Mouse (Mus musculus) lung, postnatal 25 days (tissue): ENCODE results near the gene Hist1h2ap.
"Not testable (repeated sequence)": the region's sequence is repeated elsewhere in the genome, so short reads cannot be mapped to it uniquely, and the experiment has no call there.

Experiments used
- DNase-seq: peaks from one replicate; pipeline ENCODE4 v3.0.0; 2022; ENCODE audit warnings: low spot score

The Hist1h2ap gene

DNA sequence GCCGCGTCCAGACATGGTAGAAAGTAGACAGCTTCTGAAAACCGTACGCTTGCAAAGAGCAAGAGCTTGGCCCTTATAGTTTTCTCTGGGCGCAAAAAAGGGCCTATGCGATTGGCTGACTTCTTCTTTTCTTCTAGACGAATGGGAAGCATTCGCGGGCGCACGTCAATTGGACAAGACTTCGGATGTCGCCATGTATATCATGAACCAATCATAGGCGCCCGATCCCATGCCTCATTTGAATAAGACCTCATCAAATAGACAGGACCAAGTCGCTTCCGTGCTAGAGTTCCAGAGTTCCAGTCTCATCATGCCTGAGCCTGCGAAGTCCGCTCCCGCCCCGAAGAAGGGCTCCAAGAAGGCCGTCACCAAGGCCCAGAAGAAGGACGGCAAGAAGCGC lies at the start of gene Hist1h2ap, which contains the start of gene Hist1h2br:
Gene Hist1h2ap, minus strand, starts transcription at position 47 of the 400 bp plus-strand sequence.
Gene Hist1h2br, plus strand, starts transcription at position 283 of the 400 bp plus-strand sequence.
- DNase-seq, result not testable (repeated sequence)

DNA sequence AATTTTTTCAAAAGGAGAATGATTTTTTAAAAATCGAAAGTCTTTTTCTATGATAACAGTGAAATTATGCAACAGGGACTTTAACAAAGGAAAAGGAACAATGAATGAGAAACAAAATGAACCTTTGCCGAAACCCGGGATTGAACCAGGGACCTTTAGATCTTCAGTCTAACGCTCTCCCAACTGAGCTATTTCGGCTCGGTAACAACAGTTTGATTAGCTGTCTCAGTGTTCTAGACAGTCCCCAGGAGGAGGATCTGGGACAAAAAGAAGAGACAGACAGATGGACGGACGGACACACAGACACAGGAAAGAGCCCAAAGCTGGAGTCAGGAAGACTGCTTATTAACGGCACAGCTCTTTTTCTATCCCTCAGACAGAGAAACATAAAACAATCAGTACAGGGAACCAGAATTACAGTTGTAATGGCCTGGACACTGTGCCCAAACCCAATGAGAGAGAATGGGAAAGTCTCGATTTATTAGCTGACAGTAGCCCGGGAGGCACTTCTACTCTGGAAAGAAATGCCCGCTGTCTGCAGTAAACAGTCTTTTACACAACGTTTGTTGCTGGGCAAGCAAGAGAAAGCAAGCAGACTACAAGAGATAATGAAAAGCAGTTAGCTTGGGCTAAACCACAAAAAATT lies 49.6 kb upstream of the Hist1h2ap start:
- peak; percentile 5 for DNase-seq

DNA sequence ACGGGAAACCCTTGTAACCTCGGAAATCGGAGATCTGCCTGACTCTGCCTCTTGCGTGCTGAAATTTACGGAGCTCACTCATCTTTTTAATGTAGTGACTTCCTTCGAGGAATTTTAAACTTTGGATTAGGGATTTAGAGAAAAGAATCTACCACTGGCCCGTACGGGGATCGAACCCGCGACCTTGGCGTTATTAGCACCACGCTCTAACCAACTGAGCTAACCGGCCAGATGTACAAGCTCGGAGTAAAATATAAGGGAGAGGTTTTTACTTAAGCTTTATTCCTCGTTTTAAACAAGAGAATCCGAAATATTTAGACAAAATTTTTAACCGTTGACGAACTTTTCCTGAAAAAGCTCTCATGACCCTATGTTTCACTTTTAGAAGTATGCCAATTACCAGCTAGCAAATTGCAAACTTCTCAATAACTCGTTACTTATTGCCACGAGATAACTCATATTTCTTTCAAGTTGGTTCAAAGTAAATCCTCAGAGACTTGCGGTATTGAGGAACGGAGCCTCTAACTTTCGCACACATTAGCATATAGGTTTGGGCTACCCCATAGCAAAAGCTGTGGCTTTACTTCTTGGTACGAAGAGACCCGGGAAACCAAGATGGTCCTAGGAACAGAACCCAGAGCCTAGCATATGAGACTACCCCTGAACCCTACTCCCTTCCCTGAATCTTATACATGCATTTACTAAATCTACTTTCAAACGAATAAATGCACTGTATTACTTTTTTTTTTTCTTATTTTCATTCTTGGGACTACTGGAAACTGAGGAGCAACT lies 48.8 kb upstream of the Hist1h2ap start:
- no peak for DNase-seq

DNA sequence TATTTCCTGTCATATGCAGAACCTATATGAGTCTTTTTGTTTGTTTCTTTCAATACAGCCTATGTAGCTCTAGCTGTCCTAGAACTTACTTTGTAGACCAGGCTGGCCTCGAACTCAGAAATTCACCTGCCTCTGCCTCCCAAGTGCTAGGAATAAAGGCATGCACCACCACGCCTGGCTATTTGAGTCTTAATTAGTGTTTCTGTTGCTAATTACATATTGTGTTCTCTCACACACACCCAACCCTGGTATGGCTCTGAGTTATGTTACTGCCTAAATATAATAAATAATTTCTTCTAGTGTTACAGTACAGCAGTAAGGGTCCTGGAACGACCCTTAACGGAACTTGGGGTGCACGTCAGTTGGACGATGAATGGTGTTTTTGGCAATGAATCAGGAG lies 47.4 kb upstream of the Hist1h2ap start:
- no peak for DNase-seq

DNA sequence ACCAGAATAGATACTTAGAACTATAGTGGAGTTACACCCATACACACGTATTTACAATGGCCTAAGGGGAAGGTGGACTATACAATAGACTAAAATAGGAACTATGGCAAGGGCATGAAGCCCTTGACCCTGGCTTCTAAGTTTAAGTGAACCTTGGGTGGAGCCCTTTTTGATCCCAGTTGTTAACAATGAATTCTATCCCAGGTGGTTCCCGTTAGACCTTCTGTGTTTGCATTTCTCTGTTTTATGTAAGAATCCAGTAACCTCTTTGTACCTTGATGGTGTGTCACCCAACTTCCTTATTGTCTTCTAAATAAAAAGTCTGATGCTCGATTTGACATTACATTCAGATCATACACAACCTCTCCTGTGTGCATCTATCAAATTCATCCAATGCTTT lies 32.2 kb upstream of the Hist1h2ap start:
- DNase-seq, result not testable (repeated sequence)

DNA sequence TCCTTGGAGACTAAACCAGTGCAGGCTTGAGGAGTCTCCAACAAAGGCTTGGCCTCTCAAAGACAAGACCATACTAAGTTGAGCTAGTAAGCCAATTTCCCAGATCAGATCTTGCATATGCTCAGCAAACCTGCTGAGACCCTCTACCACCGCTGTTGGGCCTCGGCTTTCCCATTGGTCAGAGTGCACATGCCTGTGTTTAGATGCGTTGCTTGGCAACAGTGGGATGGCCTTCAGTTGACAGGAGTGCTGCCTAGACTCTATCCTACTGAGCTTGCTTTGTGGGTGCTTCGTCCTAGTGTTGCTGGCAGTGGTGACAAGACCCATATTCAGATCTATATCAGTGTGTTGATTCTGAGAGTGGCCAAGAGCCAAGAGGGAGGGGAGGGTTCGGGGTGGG lies 28.3 kb upstream of the Hist1h2ap start:
- no peak for DNase-seq

DNA sequence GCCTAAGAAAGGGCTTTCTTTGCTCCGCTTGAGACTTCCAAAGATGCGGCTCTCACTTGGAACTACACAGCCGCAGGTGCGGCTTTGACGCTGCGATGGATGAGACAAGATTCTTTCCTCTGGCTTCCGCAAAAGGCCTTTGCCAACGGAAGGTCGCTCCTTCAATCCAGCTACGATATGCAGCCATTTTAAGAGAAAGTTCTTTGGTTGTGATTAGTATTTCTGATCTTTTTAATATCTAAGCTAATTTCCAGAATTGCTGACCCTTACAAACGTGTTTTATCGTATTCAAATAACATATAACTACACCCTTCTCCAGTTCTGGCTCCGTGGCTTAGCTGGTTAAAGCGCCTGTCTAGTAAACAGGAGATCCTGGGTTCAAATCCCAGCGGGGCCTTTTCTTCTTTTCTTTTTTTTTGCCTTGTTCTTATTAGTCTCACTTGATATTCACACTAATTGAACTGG lies 22.4 kb upstream of the Hist1h2ap start:
- peak; percentile 9 for DNase-seq

DNA sequence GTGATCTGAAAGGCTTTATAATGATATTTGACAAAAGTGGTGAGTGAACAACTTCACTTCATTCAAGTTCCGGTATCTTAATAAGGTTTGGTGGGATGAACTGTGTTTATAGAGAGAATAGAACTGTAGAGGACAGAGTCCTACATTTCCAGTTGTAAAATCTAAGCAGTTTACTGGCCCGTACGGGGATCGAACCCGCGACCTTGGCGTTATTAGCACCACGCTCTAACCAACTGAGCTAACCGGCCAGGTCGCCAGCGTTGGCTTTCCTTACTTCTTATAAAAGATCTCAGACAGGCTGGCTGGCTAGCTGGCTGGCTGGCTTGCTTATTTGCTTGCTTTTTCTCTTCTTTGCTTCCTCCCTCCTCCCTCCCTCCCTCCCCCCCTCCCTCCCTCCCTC lies 21.8 kb upstream of the Hist1h2ap start:
- peak; percentile 39 for DNase-seq

DNA sequence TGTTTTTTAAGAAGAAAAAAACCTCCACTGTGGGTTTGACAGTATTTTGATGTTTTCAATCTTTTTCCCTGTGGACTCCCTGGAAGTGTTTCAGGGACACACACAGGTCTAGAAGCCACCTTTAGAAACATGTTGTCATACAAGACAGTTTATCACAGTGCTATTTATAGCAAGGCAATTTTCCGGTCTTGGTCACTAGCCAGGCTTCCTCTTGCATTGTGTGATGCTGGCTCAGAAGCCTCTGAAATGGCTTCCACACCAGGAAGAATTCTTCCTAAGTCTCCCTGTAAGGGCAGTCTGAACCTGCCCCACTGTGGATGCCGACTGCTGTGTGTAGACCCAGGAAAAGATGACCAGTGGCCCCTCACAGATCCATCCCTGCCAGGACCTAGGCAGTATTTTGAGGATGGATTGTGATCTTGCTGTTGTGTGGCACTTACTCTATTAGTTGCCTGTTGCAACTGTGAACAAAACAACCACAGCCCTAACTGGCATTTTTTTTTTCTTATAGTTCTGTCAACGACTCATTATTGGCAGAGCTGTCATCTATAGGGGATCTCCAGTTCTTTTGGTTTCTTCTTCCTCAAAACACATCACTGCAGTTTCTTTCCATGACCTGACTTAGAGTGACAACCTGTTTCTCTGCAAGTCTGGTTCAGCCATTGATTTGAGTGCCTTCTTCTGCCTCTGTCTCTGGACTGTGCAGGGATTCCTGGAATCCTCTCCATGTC lies 19.1 kb upstream of the Hist1h2ap start:
- no peak for DNase-seq

DNA sequence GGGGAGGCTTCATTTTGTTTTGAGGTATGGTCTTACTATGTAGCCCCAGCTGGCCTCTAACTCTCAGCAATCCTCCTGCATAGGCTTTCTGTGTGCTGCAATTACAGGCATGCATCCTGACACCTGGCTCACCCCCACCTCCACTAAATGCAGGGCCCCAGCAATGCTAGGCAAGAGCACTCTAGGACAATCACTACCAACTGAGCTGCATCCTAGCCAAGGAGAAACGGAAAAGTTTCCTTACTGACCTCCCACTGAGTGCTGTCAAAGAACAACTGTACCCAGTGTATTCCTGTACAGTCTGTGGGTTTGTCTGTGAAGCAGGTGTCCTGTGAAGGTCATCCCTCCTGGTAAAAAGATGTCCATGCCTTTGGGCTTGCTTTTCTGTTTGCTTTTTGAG lies 17.4 kb upstream of the Hist1h2ap start:
- not testable (repeated sequence) for DNase-seq

DNA sequence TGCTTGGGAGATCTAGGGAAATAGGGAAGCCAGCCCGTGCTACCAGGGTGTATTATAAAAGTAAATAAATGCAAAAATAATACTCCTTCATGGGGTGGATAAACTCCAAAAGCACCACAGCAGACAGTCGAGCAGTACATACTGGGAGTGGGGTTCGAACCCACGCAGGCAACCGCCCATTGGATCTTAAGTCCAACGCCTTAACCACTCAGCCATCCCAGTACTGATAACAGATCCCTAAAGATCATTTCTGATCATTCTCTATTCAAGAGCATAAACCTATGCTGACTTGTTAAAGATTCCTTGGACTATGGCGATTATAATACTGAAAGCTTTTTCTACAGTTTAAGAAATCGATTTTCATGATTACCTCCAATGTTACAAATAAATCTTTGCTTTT lies 14.6 kb upstream of the Hist1h2ap start:
- no peak for DNase-seq

DNA sequence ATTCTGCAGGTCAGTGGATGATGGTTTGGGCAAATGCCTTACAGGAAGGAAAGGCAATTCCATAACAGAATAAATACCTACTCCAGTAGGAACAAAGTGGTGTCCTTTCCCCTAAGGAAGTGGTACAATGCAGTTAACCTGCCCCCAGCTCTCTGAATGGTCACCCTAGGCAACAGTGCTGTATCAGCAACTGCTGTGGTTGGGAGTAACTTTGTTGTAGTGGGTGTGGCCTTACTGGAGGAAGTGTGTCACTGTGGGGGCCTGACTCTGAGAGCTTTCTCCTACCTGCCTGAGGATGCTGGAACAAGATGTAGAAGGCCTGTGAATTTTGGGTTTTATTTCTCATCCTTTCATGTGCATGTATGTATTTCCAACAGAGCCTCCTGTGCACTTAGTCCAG lies 13.0 kb upstream of the Hist1h2ap start:
- not testable (repeated sequence) for DNase-seq

DNA sequence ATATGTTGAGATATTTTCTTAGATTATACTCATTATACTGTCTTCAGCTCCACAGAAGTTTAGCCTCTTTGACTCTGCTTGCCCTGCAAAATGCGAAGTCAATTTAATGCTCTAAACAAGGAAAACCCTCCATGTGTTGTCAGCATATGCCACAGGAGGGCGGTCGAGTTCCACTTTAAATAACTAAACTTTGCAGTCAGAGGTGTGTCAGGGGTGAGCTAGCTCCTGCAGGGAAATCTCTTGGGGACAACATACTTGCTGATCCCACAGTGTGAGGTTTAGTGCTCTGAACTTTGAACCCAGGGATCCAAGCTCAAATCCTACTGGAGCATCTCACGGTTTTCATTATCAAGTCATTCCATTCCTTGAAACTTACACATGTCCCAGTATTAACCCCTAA lies 7.2 kb upstream of the Hist1h2ap start:
- not testable (repeated sequence) for DNase-seq

DNA sequence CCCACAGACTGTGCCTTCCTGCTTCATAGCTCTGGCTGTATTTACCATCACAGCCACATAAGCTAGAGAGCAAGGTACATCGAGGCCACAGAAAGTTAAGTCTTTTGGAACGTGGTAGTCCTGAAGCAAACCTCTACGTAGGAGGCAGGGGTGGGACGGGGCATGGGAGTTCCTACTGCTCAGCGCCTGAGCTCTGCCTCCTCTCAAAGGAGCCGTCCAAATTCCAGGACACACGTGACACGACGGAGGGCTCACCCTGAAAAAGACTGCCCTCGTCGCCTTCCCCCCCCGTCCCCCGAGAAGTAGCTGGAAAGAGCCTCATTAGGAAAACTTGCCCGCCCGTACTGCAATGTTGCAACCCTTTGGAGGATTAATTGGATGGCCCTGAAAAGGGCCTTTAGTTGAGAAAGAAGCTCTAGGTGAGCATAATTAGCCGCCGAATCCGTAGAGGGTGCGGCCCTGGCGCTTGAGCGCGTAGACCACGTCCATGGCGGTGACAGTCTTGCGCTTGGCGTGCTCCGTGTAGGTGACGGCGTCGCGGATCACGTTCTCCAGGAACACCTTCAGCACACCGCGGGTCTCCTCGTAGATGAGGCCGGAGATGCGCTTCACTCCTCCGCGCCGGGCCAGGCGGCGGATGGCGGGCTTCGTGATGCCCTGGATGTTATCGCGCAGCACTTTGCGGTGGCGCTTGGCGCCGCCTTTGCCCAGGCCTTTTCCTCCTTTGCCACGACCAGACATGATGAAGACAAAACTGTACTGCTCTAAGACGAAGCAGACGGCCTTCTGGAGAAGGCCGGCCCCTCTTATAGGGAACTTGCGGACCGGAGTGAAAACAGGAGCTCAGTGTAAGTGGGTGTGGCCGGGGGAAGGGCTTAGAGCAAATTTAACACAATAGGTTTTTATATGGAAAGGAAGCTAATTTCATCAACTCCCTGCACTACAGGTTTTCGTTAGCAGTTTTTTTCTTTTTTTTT lies 1.6 kb downstream of the Hist1h2ap start, which contains the start of gene Hist1h4n:
Gene Hist1h4n, minus strand, starts transcription at position 779 of the 977 bp plus-strand sequence.
- DNase-seq, result peak; percentile 47

DNA sequence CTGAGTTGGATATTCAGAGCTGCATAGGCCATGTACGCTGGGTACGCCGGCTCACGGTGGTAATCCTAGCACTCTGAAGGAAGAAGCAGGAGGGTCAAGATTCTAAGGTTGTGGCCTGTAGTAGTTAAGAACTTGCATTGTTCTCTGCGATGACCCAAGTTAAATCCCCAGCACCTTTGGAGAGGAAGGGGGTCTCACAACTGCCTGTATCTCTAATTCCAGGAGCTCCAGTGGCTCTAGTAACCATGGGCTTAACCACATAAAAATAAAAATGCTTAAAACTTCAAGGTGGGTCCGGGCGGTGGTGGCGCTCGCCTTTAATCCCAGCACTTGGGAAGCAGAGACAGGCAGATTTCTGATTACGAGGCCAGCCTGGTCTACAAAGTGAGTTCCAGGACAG lies 3.0 kb downstream of the Hist1h2ap start:
- DNase-seq, result no peak

DNA sequence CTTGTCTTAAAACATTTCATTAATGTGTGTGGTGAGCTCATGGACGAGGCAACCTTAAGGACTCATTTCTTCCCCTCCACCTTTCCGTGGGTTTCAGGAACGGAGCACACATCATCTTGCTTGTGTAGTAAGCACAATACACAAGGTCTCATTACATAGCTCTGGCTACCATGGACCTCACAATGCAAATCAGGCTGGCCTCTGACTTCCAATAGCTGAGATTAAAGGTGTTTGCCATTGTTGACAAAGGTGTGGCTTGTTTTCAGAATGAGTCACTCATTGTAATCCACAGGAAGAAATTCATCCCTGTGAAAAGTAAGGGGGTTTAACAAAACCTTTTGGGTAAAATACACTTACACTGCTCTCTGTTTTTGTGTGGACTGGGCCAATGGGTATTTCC lies 4.8 kb downstream of the Hist1h2ap start:
- DNase-seq, result no peak

DNA sequence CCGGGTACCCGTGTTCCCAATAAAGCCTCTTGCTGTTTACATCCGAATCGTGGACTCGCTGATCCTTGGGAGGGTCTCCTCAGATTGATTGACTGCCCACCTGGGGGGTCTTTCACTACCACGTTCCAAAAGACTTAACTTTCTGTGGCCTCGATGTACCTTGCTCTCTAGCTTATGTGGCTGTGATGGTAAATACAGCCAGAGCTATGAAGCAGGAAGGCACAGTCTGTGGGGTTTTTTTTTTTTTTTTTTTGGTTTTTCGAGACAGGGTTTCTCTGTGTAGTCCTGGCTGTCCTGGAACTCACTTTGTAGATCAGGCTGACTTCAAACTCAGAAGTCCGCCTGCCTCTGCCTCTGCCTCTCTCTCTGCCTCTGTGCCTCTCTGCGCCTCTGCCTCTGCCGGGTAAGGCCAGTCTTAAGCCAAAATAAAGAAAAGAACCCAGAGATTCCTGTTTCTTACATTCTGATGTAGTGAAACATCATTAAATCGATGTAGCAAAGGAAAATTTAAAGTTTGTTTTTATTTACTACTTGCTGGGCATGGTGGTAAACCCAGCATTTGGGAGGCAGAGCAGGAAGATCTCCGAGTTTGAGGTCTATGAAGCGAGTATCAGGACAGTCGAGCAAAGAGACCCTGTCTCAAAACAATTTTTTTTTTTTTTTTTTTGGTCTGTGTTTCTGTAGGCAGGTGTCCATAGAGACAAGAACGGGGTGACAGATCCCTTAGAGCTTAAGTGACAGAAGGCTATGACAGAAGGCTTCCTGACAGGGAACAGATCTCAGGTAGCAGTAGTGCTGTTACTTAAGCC lies 13.0 kb downstream of the Hist1h2ap start:
- not testable (repeated sequence) for DNase-seq

DNA sequence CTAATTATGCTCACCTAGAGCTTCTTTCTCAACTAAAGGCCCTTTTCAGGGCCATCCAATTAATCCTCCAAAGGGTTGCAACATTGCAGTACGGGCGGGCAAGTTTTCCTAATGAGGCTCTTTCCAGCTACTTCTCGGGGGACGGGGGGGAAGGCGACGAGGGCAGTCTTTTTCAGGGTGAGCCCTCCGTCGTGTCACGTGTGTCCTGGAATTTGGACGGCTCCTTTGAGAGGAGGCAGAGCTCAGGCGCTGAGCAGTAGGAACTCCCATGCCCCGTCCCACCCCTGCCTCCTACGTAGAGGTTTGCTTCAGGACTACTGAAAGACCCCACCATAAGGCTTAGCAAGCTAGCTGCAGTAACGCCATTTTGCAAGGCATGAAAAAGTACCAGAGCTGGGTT lies 21.2 kb downstream of the Hist1h2ap start:
- DNase-seq, result not testable (repeated sequence)

DNA sequence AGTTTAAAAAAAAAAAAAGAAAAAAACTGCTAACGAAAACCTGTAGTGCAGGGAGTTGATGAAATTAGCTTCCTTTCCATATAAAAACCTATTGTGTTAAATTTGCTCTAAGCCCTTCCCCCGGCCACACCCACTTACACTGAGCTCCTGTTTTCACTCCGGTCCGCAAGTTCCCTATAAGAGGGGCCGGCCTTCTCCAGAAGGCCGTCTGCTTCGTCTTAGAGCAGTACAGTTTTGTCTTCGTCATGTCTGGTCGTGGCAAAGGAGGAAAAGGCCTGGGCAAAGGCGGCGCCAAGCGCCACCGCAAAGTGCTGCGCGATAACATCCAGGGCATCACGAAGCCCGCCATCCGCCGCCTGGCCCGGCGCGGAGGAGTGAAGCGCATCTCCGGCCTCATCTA lies 21.8 kb downstream of the Hist1h2ap start, which contains the start of gene Hist1h4m:
Gene Hist1h4m, plus strand, starts transcription at position 208 of the 400 bp plus-strand sequence.
- DNase-seq, result peak; percentile 53

DNA sequence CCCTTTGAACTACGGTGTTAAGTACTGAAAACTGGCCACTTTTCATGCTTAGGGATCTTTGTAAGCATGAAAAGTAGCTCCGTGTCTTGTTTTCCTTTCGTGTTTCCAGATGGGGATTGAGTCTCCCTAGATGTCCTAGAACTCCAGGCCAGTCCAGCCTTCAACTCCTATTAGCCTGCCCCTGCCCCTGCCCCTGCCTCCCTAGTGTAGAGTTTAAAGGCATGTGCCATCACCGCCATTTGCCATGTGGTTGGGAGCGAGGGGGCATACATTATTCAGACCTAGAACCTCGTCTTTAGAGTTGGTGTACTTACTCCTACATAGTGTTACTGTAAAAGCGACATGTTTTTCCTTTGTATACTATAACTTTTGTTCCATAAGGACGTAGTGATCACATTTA lies 22.2 kb downstream of the Hist1h2ap start:
- not testable (repeated sequence) for DNase-seq
